Mouse (Mus musculus) heart, adult 18-20 months (tissue): ENCODE results near the gene Nrip1. TPM values are rescaled to one million over a fixed set of nuclear protein-coding genes. Genes with fewer than 3 reads are reported as not detected.
A peak's percentile ranks its signal among the peaks of the same experiment; 100 is the strongest.

Experiments used
- DNase-seq, 2 experiments: peaks; one replicate each; pipeline ENCODE4 v3.0.0; 2021 to 2022; ENCODE audit warnings: mixed read lengths in 1 of 2
- total RNA-seq, 2 experiments: library from RNA; stranded (reverse); gene quantifications; 2 replicates each; pipeline ENCODE4 v1.2.3; 2021

Gene Nrip1
- total RNA-seq, 2 experiments from 2014 or later: 18.3 to 19.8 TPM

DNA sequence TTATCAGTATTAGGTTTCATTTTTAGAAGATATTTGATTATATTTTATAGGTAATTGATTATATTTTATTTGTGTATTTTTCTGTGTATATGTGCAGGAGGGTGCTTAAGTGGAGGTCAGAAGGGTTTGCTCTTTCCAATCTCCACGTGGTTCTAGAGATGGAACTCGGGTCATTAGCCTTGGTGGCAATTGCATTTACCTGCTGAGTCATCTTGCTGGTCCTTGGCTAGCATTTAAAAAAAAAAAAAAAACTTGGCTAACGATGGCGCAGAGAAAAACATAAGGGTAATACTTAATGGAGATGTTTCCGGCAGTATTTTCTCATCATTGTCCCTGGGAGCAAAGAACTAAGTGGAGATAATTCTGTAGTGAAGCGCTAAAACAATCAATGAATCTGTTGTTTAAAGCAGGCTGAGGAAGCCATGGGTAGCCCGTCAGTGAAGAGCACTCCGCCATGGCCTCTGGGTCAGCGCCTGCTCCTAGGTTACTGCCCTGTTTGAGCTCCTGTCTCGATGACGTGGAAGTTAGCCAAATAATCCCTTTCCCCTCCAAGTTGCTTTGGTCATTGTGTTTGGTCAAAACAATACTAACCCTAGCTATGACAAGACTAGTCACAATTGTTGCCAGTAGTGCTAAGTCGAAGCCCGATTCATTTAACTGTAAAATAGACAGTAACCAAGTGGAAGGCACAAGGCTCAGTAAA lies 25.8 kb downstream of the Nrip1 start:
- no peak for DNase-seq

DNA sequence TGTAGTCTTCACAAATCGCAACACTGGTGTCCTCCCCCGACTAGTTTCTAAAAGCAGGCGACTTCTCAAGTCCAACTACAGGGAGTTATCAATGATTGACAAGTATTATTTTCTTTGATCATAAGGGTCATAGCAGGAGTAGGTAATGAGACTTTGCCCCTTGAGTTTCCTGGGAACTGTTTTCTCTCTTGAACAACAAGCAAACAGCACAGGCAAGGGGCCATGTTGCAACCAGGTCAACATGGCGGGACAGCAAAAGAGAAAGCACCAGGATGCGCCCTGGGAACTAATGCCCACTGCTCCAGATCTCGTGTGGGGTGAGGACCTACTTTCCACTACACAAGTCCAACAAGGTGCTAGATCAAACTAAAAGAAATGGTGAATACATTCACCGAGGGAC lies 27.3 kb downstream of the Nrip1 start:
- no peak for DNase-seq

DNA sequence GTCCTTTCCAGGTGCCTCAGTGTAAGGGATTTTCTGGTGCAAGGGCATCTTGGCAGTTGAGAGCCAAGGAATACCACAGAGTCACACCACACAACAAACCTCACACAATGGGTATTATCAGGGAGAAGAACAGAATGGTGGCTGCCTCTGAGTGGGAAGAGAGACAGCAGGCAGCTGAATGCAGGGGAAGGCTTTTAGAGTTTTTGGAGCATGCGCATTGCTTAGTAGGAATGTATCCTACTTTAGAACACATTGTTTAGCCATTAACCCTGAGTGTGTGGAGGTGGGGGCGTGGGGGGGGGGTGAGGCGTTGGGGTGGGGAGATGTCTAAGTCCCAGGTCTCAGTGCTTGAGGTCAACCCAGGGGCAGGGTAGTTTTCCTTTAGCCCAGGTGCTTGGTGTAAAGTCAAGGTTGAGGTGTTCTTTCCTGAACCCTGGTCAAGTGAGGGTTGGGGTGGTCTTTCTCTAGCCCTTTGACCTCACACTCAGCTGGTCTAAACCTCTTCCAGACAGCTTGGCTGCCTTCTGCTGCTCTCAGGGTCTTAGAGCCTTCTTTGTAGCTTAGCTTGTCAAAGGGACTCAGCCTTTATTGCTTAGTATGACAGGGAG lies 28.8 kb downstream of the Nrip1 start:
- no peak for DNase-seq

DNA sequence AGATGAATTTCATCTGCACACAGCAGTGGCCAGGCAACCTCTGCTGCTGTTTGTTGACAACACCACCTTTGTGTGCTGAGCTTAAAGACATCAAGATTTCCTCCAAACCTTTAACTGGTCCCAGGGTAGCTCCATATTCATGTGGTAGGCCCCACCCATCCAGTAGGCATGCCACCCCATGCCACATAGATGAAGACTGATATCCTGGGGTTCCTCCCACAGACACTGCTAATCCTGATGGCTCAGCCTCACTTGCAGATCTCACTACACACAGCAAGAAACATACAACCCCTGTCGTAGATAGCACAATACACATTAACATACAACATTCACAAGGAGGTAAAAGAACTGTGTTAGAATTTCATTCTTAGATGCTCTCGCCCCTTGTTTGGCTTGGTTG lies 29.6 kb downstream of the Nrip1 start:
- no peak for DNase-seq

DNA sequence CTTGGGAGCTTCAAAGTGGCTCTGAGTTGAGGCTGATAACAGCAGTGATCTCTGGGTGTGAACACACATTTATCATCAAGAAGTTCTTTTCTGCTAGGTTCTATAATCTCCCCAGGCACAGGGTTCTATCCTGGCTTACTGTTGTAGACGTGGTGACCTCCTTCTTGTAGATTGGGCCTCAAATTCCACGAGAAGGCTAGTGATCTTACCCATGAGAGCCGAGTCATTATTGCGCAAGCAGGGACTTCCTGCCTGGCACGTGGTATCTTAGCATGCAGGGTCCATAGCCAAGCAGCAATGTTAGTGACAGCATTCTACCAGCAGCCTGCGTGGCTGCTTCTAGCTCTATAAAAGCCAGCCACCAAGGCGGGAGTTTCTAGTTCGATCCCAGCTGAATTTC lies 32.0 kb downstream of the Nrip1 start:
- DNase-seq: peak; percentile 69 to 81

DNA sequence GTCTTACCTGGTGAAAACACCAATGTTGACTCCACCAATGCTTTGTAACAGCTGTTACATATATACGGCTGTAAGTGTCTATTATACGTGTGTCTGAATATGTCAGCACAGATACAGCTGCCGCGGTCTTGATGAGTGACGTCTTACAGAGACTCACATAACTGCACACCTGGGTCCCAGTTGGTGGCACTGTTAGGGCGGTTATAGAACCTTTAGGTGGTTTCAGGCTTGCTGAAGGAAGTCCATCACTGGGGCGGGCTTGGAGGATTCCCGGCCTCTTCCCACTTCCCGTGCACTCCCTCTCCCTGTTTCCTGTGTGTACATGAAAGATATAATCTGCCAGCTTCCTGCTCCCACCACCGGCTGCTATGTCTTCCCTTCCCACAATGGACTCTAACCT lies 34.4 kb downstream of the Nrip1 start:
- DNase-seq: no peak

DNA sequence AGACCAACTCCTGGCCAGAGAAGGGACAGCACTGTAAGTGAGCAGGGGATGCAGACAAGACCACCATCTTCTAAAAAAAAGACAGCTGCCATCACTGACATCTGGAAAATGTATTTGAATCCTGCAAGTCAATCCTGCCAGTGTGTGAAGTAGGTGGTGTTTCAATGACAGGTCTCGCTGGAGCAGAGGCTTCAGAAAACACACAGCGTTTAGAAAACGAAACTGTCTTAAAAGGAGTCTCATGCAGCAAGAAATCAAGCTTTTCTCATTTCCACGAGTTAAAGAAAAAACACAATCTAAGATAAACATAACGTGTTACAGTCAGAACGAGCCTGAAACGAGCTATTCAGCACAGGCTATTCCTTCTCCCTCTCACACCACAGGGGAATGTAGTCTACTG lies 36.3 kb downstream of the Nrip1 start:
- no peak for DNase-seq

DNA sequence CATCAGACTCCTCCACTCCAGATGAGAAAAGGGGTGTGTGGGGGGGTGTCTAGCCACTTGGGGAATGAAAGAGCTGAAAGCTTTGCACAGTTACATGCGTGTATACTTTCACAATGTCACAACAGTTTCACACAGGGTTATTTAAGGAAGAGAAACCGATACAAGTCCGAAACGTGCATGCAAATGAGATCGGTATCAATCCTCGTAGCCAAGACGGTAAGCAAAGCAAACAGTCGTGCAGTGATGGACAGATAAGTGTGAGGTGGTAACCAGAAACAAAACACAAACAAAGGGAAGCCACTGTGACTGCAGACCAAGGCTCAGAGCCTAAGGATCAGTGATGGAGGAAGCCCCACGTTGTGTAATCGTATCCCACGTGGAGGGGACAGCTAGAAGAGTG lies 36.7 kb downstream of the Nrip1 start:
- no peak for DNase-seq

DNA sequence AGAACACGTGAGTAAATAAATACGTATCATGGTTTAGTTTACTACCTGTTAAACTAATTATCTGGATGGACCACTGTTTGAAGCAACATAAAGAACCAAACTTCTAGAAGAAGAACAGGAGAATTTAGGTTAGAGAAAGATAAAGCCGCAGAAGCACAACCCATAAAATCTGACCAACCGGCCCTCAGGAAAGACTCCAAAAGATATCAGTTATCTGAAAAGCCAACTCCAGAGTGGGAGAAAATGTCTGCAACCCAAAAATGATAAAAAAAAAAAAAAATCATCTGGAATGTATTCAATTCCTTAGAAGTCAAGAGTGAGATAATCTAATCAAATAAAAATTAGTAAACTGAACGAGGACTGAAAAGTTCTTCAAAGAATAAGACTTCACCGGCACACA lies 37.7 kb downstream of the Nrip1 start:
- DNase-seq: no peak

DNA sequence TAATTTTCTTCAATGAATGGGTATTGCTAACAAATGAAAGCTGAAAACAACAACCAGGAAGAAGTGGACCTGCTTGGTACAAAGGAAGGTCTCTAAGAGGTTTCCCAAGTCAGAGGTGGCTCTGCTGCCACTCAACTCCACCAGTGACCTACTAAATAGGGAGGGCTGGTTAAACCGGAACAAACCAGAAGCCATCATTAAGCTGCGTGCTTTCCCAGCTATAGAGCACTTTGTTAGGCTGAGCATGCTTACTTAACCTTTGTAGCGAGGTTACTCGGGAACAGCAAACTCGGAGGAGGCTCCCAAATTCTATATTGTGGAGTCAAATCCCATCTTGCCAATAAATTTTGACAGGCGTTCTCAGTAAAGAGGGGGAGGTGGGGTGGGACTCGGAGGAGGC lies 41.5 kb downstream of the Nrip1 start:
- DNase-seq: no peak

DNA sequence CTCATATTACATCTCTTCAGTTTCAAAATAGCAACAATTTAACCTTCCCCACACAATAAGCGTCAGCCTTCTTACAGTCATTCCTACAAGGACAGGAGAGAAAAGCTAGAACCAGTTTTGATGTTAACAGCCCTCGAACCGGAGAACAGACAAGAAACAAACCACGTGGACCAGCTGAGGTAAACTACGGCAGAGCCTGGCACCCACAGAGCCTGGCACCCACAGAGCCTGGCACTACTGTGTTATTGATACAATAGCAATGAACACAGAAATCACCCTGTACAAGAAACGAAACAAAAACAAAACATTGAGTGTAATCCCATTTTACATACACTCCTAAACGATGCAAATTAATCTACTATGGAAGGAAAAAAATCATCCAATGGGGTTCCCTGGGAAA lies 42.4 kb downstream of the Nrip1 start:
- no peak for DNase-seq

DNA sequence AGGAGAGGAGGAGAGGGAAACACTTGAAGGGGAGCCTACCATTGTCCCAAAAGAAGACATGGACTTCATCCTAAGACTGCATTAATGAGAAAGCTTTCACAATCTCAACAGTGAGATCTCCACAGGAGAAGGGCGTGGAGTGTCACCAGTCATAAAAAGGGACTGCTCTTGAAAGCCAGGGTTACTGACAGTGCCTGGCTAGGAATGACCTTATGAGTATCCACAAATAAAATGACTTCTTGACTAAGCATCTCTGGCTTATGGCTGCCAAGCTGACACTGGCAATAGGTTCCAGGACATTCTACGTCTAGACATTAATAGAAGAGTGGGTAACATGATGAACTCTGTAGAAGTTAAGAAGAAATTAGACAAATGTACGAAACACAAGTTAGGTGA lies 48.3 kb downstream of the Nrip1 start:
- peak in 1 of 2 experiments; percentile 37 for DNase-seq

DNA sequence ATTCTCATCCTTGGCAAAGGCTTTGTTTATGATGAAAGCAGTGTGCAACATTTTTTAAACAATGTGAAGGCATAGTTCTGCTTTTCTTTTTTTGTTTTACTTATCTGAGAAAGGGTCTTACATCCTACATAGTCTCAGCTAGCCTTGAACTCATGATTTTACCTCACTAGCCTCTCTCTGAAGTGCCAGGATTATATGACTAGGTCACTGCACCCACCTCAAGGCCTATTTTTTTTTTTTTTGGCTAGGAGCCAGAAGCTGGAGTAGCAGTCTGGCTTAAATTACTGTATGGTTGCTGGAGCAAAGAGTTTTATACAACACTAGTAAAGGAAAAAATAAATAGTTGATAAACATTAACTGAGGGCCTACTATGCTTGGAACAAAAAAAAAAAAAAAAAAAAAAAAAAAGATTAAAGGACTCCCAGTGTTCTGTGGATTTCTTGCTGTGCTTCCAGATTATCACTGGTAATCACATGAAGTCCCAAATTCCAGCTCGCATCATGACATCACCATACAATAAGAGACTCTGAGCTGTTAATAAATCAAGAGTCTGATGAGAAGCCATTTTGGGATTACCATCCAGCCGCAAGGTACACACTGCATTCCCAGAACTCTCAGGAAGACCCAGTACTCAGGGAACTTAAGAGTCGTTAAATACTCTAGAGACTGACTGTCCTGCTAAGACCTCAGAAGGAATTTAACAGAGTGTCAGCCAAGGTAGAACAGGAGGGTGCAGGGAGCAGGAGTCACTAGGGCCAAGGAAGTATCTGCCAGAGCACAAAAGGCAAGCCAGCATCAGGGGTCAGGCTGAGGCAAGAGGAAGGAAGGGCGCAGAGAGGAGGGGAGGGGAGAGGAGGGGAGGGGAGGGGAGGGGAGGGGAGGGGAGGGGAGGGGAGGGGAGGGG lies 49.0 kb downstream of the Nrip1 start:
- DNase-seq: peak in 1 of 2 experiments; percentile 56

DNA sequence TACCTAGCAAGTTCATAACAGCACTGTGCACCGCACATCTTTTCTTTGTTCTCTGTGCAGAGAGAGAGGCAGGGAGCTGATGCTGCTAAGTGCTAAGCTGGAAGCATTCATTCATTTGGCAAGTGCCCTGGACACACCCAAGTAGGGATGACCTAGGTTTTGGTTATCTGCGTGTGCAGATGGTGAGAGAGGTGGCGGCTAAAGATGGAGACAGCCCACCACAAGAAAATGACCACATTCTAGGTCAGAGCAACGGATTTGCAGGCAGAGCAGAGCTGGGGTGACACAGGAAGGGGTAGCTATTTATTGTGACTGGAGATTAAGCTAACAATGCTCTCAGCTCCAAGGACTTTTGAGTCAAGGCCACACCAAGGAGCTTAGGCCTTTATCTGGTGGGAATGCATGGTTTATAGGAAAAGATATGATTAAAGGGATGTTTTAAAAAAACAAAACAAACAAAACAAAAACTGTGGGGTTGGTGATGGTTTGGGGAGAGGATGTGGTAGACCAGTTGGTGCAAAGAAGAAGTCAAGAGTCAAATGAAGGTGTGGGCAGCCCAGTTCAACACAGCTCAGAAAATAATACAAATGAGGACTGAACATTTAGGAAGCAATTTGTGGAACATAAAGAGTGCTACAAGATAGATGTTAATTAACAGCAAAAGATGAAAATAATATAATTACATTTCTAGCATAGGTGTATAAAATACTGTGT lies 49.9 kb downstream of the Nrip1 start:
- no peak for DNase-seq

DNA sequence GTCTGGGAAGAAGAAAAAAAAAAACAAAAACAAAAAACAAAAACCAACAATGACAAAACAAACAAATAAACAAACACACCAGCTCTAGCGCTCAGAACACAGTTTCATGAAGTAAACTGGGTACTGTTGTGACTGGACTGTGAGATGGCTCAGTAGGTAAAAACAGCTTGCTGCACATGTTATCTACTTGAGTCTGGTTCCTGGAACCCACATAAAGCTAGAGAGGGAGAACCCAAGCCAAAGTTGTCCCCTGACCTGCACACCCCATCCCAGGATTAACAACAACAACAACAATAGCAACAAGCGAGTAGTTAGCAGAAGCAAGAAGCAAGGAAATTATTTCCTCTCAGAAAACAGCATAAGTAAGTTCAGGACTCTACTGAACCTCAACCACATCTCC lies 50.5 kb downstream of the Nrip1 start:
- DNase-seq: no peak

DNA sequence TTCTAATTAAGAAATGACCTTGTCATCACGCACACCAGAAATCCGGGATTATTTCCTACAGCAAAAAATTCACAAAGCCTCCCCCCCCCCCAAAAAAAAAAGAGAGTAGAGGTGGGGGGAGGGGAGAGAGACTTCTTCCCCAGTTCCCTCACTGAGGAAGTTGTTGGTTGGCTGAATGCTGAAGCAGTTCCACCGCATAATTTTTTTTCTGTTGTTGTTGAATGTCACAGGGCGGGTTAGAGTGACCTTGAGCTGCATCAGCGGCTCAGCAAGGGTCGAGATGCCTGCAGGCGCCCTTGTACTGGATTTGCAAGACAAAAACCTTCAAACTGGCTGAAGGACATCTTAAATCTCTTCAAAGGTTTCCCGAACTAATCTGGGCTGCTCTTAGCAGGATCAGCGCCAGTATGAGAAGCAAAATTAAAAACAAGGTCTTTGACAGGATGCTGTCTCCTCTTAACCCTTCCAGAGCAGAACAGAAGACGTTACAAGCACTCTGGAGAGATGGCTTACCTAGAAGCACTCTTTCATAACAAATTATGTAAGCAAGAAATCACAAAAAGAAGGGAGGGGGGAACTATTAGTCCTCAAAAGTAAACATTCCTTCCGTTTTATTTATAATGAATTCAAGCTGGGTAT lies 52.0 kb downstream of the Nrip1 start:
- peak; percentile 36 to 45 for DNase-seq

DNA sequence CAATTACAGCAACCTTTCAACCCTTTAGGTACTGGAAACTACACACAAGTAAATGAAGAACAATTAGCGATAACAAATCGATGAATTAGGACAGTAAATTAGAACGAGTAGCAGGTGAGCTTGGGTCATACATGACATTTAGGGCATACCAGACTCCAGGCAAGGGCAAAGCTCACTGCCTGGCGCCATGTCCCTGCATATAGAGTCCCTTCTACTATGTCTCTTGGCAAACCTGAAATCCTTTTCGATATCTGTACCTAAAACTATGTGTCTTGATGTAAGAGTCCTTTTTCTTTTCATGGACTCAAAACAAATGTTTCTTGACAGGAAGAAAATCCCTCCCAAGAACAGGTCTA lies 53.5 kb downstream of the Nrip1 start:
- DNase-seq: no peak

DNA sequence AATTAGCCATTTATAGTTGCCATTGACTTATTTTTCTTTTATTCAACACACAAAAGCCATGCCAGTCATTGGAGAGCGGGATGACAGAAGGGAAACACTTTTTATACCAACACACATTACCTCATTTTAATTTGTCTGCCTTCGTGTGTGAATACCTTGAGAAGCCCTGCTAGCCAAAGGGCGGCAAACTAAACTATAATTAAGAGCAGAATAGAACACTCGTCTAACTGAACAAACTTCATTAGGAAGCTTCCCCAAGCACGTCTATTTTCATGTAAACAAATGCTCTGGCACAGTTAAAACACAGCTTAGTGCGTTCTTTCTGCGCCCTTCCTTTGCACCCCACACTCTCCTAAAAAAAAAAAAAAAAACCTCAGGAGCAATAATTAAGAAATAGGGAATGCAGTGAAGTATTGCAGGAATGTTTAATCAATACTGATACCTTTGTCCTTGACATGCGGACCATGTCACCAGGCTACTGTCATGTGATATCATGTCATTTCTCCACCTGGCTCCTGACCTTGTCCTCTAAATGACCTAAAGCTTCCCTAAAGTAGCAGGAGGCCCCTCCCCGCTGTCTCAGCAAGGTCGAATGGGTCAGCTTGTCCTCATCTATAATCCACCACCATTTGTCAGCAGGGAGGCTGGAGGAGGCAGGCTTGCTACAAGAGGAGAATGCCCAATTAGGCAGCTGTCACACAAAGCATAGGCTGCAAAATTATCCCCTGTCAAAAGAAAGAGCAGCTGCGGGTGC lies 54.1 kb downstream of the Nrip1 start:
- DNase-seq: no peak

DNA sequence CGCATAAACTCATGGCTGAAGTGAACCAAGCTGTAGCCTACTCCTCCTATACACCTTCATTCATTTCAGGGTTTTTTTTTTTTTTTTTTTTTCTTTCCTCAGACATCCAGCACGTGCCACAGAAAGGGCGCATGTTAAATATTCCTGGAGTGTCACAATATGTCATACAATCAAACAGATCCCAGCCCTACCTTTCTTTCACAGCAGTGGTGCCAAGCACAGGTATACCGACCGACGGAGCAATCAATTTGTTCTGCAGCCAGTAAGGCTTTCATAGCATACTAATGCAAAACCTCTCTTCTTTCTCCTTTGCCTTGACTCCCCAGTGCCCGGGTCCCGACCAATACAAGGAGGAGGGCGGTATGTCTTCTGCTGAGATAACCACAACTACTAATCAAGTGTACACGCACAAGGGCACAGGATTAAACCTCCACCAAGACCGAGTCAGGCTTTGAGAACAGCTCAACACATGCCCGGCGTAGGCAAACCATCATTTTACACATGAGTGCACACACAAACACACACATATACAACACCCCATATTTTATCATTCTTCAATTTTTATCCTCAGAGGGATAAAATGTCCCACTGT lies 55.2 kb downstream of the Nrip1 start:
- no peak for DNase-seq

DNA sequence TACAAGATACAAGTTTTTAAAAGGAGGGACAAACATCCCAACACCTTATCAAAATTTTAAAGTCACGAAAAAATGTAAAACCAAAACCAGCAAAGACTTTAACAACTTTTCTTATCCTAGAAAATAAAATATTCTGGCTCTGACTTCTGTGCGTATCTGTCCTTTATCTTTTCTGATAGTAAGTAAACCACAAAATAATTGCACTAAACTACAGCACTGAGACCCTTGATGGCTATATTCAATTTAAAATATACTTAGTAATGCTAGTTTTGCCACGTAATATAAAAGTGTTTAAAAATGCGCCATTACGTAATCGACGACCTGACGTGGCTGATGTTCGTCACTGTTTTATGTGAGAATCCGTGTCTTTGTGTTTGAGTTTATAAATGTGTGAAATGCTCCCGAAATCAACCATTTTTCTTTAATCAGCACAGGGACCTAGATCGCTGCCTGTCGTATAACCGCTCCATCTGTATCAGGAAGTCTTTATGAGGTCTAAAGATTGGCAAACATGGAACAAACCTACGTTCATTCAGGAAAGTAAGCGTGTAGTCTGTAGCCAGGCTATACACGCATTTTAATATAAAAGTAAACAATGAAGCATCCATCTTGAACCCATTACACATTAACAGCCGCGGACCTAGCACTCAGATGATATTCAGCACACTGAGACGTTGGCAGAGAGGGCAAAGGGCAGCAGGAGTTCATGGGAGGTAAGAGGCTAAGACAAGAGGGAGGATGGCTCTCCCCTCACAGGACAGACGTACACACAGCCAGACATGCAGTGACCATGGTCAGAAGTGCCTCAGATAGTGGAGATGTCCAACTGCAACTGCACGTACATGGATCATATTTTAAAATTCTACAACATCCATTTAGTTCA lies 56.4 kb downstream of the Nrip1 start:
- no peak for DNase-seq
